Mouse (Mus musculus) neural tube, embryonic 11.5 days (tissue): ENCODE measurements around the gene Casp8ap2. TPM values are rescaled to one million over a fixed set of nuclear protein-coding genes. Genes with fewer than 3 reads are reported as not detected.

Experiments used
- ATAC-seq: fragments of 200-750 bp; cut with Nextera tagmentation; 2 replicates; pipeline ENCODE4 v1.8.0; 2017; ENCODE audit warnings: moderate number of reproducible peaks, mild to moderate bottlenecking, moderate TSS enrichment, moderate library complexity; ENCODE audit not compliant: insufficient read depth, low FRiP score, low TSS enrichment
- DNase-seq: peaks from one replicate; pipeline ENCODE4 v3.0.0-alpha.2; 2015; ENCODE audit warnings: low spot score
- H3K27ac ChIP-seq: fragments of 300-500 bp; sonication (generic); 2 replicates; pipeline ENCODE4 v1.5.1; 2014; ENCODE audit warnings: low read depth, mild to moderate bottlenecking, low read length
- H3K27me3 ChIP-seq: fragments of 300-500 bp; sonication (generic); 2 replicates; pipeline ENCODE4 v1.6.1; 2014; ENCODE audit warnings: mild to moderate bottlenecking, low read length, mixed read lengths; ENCODE audit not compliant: control insufficient read depth, insufficient read depth
- H3K36me3 ChIP-seq: fragments of 300-500 bp; sonication (generic); 2 replicates; pipeline ENCODE4 v1.6.1; 2014; ENCODE audit warnings: mild to moderate bottlenecking, low read length, moderate library complexity, mixed read lengths; ENCODE audit not compliant: control insufficient read depth, insufficient read depth
- H3K4me1 ChIP-seq: fragments of 300-500 bp; sonication (generic); 2 replicates; pipeline ENCODE4 v1.6.1; 2014; ENCODE audit warnings: low read length, mixed read lengths; ENCODE audit not compliant: control insufficient read depth, insufficient read depth
- H3K4me2 ChIP-seq: fragments of 300-500 bp; sonication (generic); 2 replicates; pipeline ENCODE4 v1.6.1; 2014; ENCODE audit warnings: low read depth, mild to moderate bottlenecking, moderate library complexity
- H3K4me3 ChIP-seq: fragments of 300-500 bp; sonication (generic); 2 replicates; pipeline ENCODE4 v1.5.1; 2014; ENCODE audit warnings: low read depth, low read length
- H3K9ac ChIP-seq: fragments of 300-500 bp; sonication (generic); 2 replicates; pipeline ENCODE4 v1.6.1; 2014; ENCODE audit warnings: mild to moderate bottlenecking, low read length
- H3K9me3 ChIP-seq: fragments of 300-500 bp; sonication (generic); 2 replicates; pipeline ENCODE4 v1.6.1; 2016; ENCODE audit warnings: low read length; ENCODE audit not compliant: control insufficient read depth
- WGBS: fragments of 180-500 bp; shearing (Covaris S2); extraction: QIAGEN DNeasy Blood & Tissue Kit; methylation state at CpG from one replicate; pipeline ENCODE4 v1.1.7; 2014; 5-methylcytosine and 5-hydroxymethylcytosine counted together
- polyA plus RNA-seq: library from polyadenylated mRNA; unstranded; fragments of >200 nt; fragmentation: Nextera tagmentation; extraction: Ambion mirVana; gene quantifications from 2 replicates; pipeline ENCODE4 v1.2.1, GENCODE M21; 2014

Casp8ap2 gene
- polyA plus RNA-seq, 1 experiment from 2014 or later, result 62.7 TPM

DNA sequence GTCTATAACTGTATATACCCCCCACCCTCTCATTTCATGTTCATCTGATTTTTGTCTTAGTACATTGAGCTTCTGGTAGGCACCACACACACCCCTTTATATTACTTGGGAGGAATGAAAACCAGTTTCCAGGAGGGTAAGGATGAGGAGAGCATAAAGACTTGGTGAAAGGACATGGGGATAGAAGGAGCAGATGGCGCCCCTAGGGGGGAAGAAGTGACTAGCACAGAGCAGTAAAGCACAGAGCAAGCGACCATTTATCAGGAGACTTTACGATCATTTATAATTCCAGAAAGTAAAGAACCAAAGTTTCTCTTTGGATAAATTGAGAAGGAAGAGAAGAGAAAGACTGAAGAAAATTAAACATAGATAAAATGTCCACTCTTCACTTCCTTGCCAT, 65.6 kb downstream of the Casp8ap2 start:
- Histone ChIP-seq H3K9me3 (no peaks in the 10 kb centered on the region), H3K4me3 (no peak overlapping the region), H3K27ac (no peak overlapping the region), H3K4me2 (no peak overlapping the region), H3K9ac (no peak overlapping the region), H3K27me3 (no peaks in the 10 kb centered on the region), H3K4me1 (no peaks in the 10 kb centered on the region), H3K36me3 (peaks cover 13% of the 10 kb centered on the region)
- ATAC-seq (no peak), DNase-seq (no peak)
- WGBS, result 73% methylated on average over 3 of the region's 3 CpGs

- 92% methylated on average over 4 of the region's 4 CpGs for WGBS
- DNase-seq (no peak), ATAC-seq (no peak)
- H3K36me3 ChIP-seq, result peaks cover 11% of the 10 kb centered on the region
- no peaks in the 10 kb centered on the region for H3K9me3 ChIP-seq
- no peak overlapping the region for H3K4me3 ChIP-seq
- no peaks in the 10 kb centered on the region for H3K27me3 ChIP-seq
- H3K27ac ChIP-seq, result no peak overlapping the region
- H3K9ac ChIP-seq, result no peak overlapping the region
- no peak overlapping the region for H3K4me2 ChIP-seq
- H3K4me1 ChIP-seq, result no peaks in the 10 kb centered on the region
These were observed 67.2 kb downstream of the Casp8ap2 start for GRCm38 (mm10) chr4:32682471-32682870.

- Histone ChIP-seq H3K36me3 (peaks cover 10% of the 10 kb centered on the region), H3K4me1 (no peaks in the 10 kb centered on the region), H3K4me3 (no peak overlapping the region), H3K4me2 (no peak overlapping the region), H3K27ac (no peak overlapping the region), H3K27me3 (no peaks in the 10 kb centered on the region), H3K9me3 (no peaks in the 10 kb centered on the region), H3K9ac (no peak overlapping the region)
- 89% methylated on average over 6 of the region's 6 CpGs for WGBS
- ATAC-seq, result no peak
- DNase-seq, result no peak
These were observed 67.9 kb downstream of the Casp8ap2 start for GRCm38 (mm10) chr4:32683061-32683582.

Other genes starting within 250 kb of the Casp8ap2 start
- not detected in 2 replicates for gene Gja10, start 12.7 kb upstream of the Casp8ap2 start, polyA plus RNA-seq
- gene Mdn1, start 41.7 kb downstream of the Casp8ap2 start, polyA plus RNA-seq, result 17.5 and 18.9 TPM in 2 replicates
- 124 and 126 TPM in 2 replicates for gene Lyrm2, start 184.8 kb downstream of the Casp8ap2 start, polyA plus RNA-seq